Mouse (Mus musculus) retina, embryonic 14.5 days (tissue): ENCODE measurements around the gene Smtnl2.
A peak's percentile ranks its signal among the peaks of the same experiment; 100 is the strongest.
"Not testable (repeated sequence)": the region's sequence is repeated elsewhere in the genome, so short reads cannot be mapped to it uniquely, and the experiment has no call there.

Experiments
- DNase-seq: peaks from one replicate; pipeline ENCODE4 v3.0.0-alpha.2; 2015; ENCODE audit warnings: low spot score

The Smtnl2 gene

GRCm38 (mm10) chr11:72411093-72411921 lies at the start of gene Smtnl2:
TSS of gene Smtnl2 (minus strand) at chr11:72411713.
- DNase-seq: peak; percentile 81

- DNase-seq: no peak
Measured at GRCm38 (mm10) chr11:72458502-72458901, 47.0 kb upstream of the Smtnl2 start.

- no peak for DNase-seq
Measured at GRCm38 (mm10) chr11:72457995-72458496, 46.5 kb upstream of the Smtnl2 start.

GRCm38 (mm10) chr11:72455694-72456093 lies 44.2 kb upstream of the Smtnl2 start:
- DNase-seq: no peak

- DNase-seq: no peak
Measured at GRCm38 (mm10) chr11:72453105-72453953, 41.8 kb upstream of the Smtnl2 start.

DNA sequence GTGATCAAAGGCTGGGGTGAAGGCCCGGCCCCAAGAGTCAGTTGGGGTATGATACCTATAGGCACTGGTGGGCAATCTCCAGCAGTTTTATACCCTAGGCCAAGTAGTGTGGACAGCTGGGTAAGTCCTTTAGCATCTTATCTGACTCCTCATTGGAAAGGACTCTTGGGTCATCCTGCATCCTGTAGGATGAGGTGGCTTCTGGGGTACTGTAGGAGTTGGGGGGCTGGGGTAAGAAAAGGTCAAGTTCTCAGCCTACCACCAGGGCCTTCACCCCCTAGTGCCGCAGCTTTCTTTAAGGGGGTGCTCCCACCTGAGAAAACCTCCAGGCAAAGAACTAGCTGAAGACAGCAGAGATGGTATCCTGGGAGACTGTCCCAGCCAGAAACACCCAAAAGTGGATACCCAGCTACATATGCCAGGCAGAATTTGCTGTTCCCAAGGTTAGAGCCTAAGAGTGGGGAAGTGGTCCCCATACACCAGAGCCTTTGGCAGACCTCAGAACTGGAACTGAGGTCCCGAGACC lies 40.7 kb upstream of the Smtnl2 start:
- DNase-seq: no peak

DNA sequence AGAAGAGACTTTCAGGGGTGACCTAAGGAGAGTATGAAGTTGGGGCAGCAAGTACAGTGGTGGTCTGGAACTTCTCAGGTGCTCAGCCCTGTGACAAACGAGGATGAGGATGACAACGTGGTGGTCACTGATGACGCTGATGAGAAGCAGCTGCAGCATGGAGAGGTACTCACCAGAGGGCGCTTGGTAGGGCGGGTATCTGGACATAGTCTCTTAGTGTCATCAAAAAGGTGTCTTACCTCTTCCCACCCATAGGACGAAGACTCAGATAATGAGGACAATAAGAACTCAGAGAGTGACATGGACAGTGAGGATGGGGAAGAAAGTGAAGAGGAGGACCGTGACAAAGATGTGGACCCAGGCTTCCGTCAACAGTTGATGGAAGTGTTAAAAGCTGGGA lies 36.0 kb upstream of the Smtnl2 start:
- DNase-seq: no peak

DNA sequence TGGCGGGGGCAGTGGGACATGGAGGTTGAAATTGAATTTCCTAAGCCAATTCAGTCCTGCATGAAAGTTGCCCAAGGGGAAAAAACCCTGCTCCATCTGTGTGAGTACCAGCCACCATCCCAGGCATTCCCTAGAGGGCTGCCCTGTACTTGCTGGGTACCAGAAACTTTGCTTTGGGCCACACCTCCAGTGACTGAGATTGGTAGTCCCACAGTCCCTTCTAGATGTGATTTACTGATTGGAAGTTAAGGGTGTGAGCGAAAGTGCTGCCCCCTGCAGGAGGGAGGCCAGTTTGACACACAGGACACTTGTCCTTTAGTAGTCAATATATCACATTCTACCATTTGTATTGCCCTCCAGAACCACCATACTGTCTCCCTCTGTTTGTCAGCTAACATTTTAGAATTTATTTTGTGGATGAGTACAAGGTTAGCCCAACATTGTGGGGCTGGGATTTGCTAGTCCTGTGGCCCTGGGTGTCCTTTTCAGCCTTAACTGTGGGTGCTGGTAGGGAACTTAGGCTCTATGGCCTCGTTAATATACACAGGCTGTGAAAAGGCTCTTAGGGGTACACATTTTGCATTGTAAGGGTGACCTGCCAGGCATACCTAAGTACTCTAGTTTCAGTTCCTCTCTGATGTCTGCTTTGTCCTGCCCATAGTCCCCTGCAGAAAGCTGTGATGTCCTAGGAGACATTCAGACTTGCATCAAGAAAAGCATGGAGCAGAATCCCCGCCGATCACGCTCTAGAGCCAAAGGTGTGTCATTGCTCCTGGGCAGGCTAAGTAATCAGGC lies 35.0 kb upstream of the Smtnl2 start:
- peak; percentile 75 for DNase-seq

DNA sequence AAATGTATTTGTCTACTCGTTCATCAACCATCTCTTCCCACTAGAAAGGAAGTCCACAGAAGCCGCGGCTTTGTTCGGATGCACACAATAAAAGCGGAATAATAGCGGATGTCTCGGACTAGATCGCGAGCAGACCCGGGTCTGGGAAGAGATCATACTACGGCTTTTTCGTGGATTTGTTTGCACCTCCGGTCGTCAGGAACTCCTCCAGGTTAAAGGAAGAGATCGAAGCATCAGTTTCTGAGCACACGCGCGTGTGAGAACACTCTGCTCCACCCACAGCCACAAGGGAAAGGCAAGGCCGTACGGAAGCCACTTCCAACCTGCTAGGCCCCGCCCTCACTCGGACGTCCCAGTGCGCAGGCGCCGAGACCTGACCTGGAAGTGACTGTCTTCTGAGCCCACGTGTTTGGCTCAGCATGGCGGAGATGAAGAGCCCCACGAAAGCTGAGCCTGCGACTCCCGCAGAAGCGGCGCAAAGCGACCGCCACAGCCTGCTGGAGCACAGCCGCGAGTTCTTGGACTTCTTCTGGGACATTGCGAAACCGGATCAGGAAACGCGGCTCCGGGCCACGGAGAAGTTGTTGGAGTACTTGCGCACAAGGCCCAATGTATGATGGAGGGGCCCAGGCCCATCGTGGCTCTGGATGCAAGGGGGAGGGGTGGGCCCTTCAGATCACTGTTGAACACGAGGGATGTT lies 29.6 kb upstream of the Smtnl2 start, which contains the start of gene Mybbp1a:
Gene Mybbp1a, plus strand, starts transcription at position 391 of the 700 bp plus-strand sequence.
- DNase-seq: peak; percentile 99

DNA sequence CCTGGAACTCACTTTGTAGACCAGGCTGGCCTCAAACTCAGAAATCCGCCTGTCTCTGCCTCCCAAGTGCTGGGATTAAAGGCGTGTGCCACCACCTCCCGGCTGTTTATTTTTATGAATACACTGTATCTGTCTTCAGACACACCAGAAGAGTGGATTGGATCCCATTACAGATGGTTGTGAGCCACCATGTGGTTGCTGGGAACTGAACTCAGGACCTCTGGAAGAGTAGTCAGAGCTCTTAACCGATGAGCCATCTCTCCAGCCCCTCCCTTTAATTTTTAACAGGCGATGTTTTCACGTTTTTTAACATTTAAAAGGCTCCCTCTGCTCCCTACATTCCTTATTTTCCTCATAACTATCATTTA lies 29.1 kb upstream of the Smtnl2 start:
- not testable (repeated sequence) for DNase-seq

DNA sequence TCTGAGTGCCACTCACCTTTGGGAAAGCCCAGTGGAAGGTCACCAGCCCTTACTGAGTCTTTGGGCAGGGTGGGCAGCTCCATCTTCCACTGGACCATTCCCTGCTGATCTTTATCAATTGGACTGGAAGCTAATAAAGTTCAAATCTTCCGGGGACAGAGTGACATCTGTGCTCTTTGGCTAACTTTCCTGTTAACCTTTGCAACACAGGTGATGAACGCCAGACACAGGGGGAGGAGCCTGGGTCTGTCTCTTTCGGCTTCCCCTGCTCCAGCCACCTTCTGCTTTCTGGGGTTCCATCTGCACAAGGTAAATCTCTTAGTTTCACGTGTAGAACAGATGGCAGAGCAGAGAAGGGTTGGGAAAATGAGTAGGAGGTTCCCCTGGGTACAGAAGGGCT lies 26.9 kb upstream of the Smtnl2 start:
- DNase-seq: no peak

- no peak for DNase-seq
Measured at GRCm38 (mm10) chr11:72436756-72437650, 25.5 kb upstream of the Smtnl2 start.

DNA sequence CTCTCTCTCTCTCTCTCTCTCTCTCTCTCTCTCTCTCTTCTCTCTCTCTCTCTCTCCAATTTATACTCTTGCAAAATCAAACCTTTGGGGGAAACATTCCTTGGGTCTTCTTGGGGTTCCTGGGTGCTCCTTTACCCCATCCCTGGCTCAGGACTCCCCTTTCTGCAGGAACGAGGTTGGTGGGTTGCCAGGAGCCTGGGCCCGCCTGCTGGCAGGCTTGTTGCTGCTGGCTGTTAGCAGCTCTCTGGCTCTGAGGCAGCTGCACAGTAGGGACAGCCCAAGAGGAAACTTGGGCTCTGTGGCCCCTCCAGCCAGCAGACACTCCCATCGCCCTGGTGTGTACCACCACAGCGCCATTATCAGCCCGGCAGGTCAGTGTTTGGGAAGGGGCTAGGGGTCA lies 24.8 kb upstream of the Smtnl2 start:
- no peak for DNase-seq

DNA sequence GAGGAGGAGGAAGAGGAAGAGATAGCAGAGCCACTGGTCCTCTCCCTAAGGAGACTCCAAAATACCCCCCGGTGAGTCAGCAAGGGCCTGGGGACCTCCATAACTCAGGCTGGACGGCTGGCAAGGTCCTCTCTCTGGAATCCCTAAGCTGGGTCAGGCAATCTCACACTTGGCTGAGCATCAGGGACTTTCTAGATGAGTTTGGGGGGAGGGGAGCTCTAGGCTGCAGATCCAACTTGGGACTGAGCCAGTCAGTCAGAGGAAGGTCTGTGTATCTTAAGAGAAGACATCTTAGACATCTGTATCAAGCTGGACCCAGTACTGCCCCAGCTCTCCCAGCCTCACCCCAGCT lies 24.2 kb upstream of the Smtnl2 start:
- peak; percentile 60 for DNase-seq

DNA sequence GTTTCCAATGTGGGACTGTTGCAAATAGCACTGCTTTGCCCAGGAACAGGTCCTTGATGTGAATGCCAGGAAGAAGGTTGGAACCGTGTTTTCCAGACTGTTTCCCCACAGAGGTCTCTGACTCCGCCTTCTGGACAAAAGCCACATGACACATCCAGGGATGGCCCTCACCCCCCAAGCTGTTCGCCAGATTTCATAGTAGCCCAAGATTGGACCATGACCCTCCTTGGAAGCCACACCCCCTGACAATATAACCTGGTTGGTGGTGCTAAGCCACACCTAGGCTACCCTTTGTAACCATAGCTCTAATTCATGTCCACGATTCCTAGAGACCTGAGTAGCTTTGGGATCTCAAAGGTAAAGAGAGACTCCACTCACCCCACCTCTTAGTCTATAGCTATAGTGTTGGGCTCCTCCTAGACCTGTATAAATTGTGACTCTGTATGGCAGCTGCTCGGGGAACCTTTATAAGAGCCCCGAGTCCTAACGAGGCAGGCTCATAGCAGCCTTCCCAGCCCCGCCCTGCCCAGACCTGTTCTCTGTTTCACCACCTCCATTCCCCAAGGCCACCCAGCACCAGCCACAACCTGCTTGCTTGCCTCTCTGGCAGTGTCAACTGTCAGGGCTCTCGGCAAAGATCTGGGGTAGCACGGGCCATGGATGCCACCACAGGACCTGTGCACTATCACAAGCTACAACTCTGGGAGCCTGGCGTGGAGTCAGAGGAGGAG lies 23.6 kb upstream of the Smtnl2 start, which contains the start of gene Ggt6:
Gene Ggt6, plus strand, starts transcription at position 564 of the 731 bp plus-strand sequence.
- DNase-seq: no peak

DNA sequence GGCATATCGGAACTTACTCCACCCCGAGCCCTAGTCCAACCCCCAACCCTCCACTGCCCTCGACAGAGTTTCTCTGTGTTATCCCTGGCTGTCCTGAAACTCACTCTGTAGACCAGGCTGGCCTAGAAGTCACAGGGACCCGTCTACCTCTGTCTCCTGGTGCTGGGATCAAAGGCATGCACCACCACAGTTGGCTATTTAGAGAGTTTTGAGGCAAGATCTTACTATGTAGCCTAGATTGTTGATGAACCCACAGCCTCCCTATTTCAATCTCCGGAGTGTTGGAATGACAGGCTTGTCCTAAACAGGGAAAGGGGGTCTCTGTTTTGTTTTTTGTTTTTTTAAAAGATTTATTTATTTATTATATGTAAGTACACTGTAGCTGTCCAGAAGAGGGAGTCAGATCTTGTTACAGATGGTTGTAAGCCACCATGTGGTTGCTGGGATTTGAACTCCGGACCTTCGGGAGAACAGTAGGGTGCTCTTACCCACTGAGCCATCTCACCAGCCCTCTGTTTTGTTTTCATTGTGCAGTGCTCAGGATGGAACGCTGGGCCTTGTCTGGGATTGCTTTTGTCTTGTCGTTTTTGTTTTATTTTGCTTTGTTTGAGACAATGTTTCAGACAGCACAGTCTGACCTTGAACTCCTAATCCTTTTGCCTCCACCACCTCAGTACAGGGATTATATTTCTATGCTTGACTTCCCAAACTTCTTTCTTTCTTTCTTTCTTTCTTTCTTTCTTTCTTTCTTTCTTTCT lies 19.0 kb upstream of the Smtnl2 start:
- DNase-seq: not testable (repeated sequence)

DNA sequence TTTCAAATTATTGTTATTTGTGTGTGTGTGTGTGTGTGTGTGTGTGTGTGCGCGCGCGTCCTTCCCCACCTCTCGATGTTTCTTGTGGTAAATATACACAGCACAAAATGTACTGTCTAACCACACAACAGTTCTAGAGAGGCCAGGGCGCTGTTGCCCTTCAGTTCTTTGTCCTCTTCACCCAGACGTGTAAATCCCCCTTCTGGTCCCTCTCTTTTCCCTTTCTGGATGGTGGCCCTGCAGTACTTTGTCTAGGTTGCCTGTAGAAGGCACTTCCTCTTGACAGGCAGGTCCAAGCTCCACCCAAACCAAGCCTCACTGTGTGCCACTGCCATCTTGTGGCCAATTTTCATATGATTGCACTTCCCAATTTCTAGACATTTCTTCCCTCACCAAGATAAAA lies 17.8 kb upstream of the Smtnl2 start:
- peak; percentile 89 for DNase-seq

DNA sequence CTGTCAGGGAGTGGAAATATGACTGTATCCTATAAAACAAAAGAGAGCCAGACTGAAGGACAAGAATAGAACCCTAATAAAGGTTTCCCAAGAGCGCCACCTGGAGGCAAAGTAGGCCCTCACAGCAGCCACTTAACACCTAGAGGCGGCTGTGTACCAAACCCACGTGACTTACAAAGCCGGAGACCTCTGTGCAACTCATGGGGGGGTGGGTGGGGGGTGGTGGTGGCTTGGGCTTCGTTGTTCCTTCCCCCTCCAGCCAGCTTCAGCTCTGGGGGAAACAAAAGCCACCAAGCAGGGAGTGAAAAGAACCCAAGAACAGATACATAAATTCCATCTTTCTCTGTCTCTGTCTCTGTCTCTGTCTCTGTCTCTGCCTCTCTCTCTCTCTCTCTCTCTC lies 17.2 kb upstream of the Smtnl2 start:
- peak; percentile 82 for DNase-seq

DNA sequence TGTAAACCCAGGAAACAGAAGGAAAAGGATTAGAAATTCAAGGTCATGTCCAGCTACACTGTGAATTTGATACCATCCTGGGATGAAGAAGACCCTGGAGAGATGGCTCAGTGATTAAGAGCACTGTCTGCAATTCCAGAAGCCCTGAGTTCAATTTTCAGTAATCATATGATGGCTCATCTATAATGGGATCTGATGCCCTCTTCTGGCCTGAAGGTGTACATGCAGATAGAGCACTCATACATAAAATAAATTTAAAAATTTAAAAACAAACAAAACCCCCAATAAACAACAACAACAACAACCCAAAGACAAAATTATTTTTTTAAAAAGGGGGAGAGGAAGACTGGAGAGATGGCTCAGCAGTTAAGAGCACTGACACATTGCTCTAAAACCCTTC lies 15.4 kb upstream of the Smtnl2 start:
- DNase-seq: no peak
